Mouse (Mus musculus): Measurements from ENCODE around the gene Hand1.

DNA sequence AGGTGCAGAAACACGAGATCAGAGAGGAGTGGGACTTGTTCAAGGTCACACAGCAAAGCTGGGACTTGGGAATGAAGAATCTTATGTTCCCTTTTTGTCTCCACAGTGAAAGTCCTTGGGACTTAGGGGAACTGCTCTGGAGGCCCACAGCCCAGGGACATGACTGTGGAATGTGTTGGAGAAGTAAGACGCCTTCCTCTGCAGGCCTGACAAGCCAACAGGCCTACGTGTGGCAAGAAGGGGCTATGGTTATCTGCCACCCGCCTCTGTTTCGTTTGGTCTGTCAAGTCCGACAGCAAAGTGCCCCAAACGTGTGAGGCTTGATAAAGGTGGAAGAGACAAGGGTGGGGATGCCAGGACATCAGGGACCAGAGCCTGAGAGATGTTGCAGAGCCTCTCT, 14.8 kb upstream of the Hand1 start:
- TF ChIP-seq USF1 (IDR thresholded peaks at IDR 0.05; ENCODE audit: low read depth) (no peak), CTCF (IDR thresholded peaks at IDR 0.05; ENCODE audit: control insufficient read depth, insufficient read depth, insufficient read length) (no peak), FOSL1 (IDR thresholded peaks at IDR 0.05; ENCODE audit: insufficient read depth, low read length, poor library complexity, severe bottlenecking) (no peak), MYOD1 (IDR thresholded peaks at IDR 0.05; ENCODE audit: control insufficient read depth, insufficient read length, low read depth) (no peak), MAX (IDR thresholded peaks at IDR 0.05) (no peak)

Data from C2C12 (cell line).